Mouse (Mus musculus): ENCODE results near the gene Zbtb34. TPM values are rescaled to one million over a fixed set of nuclear protein-coding genes. Genes with fewer than 3 reads are reported as not detected.

The Zbtb34 gene
- 9.6 and 10.8 TPM in 2 replicates for polyA plus RNA-seq (2014; fragmentation: Nextera tagmentation; extraction: Ambion mirVana)

- TF ChIP-seq CTCF (IDR thresholded peaks at IDR 0.05; ENCODE audit: low read depth) = peak; percentile 90
- peak within 1 kb of the TSS; percentile 76 for H3K27ac ChIP-seq (ENCODE audit: low read depth)
- ATAC-seq (ENCODE audit: insufficient read depth) (peak; percentile 74), DNase-seq (peak; percentile 80)
- peak within 1 kb of the TSS; percentile 90 for H3K4me2 ChIP-seq
- no peaks in the 10 kb centered on the region for H3K9me3 ChIP-seq (ENCODE audit: low read depth, low read length)
- H3K4me1 ChIP-seq (ENCODE audit: insufficient read depth) = peaks cover 8% of the 10 kb centered on the region; the same call in 1 of the 2 replicates
- peak within 1 kb of the TSS; percentile 98 for H3K4me3 ChIP-seq (ENCODE audit: low read depth, low read length)
- H3K27me3 ChIP-seq (ENCODE audit: insufficient read depth, low read length) = no peaks in the 10 kb centered on the region
- peaks cover 15% of the 10 kb centered on the region; the same call in 1 of the 2 replicates for H3K36me3 ChIP-seq (ENCODE audit: insufficient read depth)
- peak within 1 kb of the TSS; percentile 92 for H3K9ac ChIP-seq
- under 1% methylated on average over 65 of the region's 102 CpGs for WGBS
Observed at GRCm38 (mm10) chr2:33430771-33431699, at the start of gene Zbtb34. TSS of gene Zbtb34 (minus strand) at chr2:33431324.

- no peak overlapping the region for H3K9ac ChIP-seq
- WGBS = 82% methylated on average over 10 of the region's 10 CpGs
- H3K36me3 ChIP-seq (ENCODE audit: insufficient read depth) = no peaks in the 10 kb centered on the region
- H3K27me3 ChIP-seq (ENCODE audit: insufficient read depth, low read length) = no peaks in the 10 kb centered on the region
- H3K27ac ChIP-seq (ENCODE audit: low read depth) = no peak overlapping the region
- H3K4me3 ChIP-seq (ENCODE audit: low read depth, low read length) = no peak overlapping the region
- ATAC-seq (ENCODE audit: insufficient read depth) (no peak), DNase-seq (no peak)
- H3K9me3 ChIP-seq (ENCODE audit: low read depth, low read length) = no peaks in the 10 kb centered on the region
- no peaks in the 10 kb centered on the region for H3K4me1 ChIP-seq (ENCODE audit: insufficient read depth)
- TF ChIP-seq CTCF (IDR thresholded peaks at IDR 0.05; ENCODE audit: low read depth) = no peak
- H3K4me2 ChIP-seq = no peak overlapping the region
Observed at GRCm38 (mm10) chr2:33477961-33478755, 47.0 kb upstream of the Zbtb34 start.

GRCm38 (mm10) chr2:33475961-33476360 lies 44.8 kb upstream of the Zbtb34 start:
- no peak overlapping the region for H3K4me3 ChIP-seq (ENCODE audit: low read depth, low read length)
- no peak for ATAC-seq (ENCODE audit: insufficient read depth)
- H3K9ac ChIP-seq = no peak overlapping the region
- no peak overlapping the region for H3K4me2 ChIP-seq
- no peaks in the 10 kb centered on the region for H3K4me1 ChIP-seq (ENCODE audit: insufficient read depth)
- no peak for TF ChIP-seq CTCF (IDR thresholded peaks at IDR 0.05; ENCODE audit: low read depth)
- DNase-seq = peak; percentile 78
- no peak overlapping the region for H3K27ac ChIP-seq (ENCODE audit: low read depth)
- H3K27me3 ChIP-seq (ENCODE audit: insufficient read depth, low read length) = no peaks in the 10 kb centered on the region
- H3K36me3 ChIP-seq (ENCODE audit: insufficient read depth) = no peaks in the 10 kb centered on the region
- no peaks in the 10 kb centered on the region for H3K9me3 ChIP-seq (ENCODE audit: low read depth, low read length)

- no peaks in the 10 kb centered on the region for H3K9me3 ChIP-seq (ENCODE audit: low read depth, low read length)
- TF ChIP-seq CTCF (IDR thresholded peaks at IDR 0.05; ENCODE audit: low read depth) = no peak
- ATAC-seq (ENCODE audit: insufficient read depth) = peak; percentile 96
- peak within 1 kb of the TSS; percentile 30; the same call in 1 of the 2 replicates for H3K27ac ChIP-seq (ENCODE audit: low read depth)
- H3K36me3 ChIP-seq (ENCODE audit: insufficient read depth) = peaks cover 10% of the 10 kb centered on the region; the same call in 1 of the 2 replicates
- H3K4me3 ChIP-seq (ENCODE audit: low read depth, low read length) = peak within 1 kb of the TSS; percentile 95
- peak; percentile 99 for DNase-seq
- H3K4me2 ChIP-seq = peak within 1 kb of the TSS; percentile 66
- H3K9ac ChIP-seq = peak within 1 kb of the TSS; percentile 91
- peaks cover 7% of the 10 kb centered on the region for H3K4me1 ChIP-seq (ENCODE audit: insufficient read depth)
- no peaks in the 10 kb centered on the region for H3K27me3 ChIP-seq (ENCODE audit: insufficient read depth, low read length)
- 3% methylated on average over 35 of the region's 36 CpGs for WGBS
Observed at GRCm38 (mm10) chr2:33468466-33469097, 37.5 kb upstream of the Zbtb34 start, which contains the start of gene Zbtb43. TSS of gene Zbtb43 (minus strand) at chr2:33468559.

- H3K27ac ChIP-seq (ENCODE audit: low read depth) = peak overlapping the region; percentile 30; the same call in 1 of the 2 replicates
- H3K9ac ChIP-seq = peak overlapping the region; percentile 91
- no peaks in the 10 kb centered on the region for H3K9me3 ChIP-seq (ENCODE audit: low read depth, low read length)
- no peak; the same call in 1 of the 2 replicates for ATAC-seq (ENCODE audit: insufficient read depth)
- H3K4me2 ChIP-seq = peak overlapping the region; percentile 66
- no peaks in the 10 kb centered on the region for H3K27me3 ChIP-seq (ENCODE audit: insufficient read depth, low read length)
- TF ChIP-seq CTCF (IDR thresholded peaks at IDR 0.05; ENCODE audit: low read depth) = no peak
- WGBS = 4% methylated on average over 56 of the region's 57 CpGs
- H3K4me1 ChIP-seq (ENCODE audit: insufficient read depth) = peaks cover 7% of the 10 kb centered on the region
- peak; percentile 13 for DNase-seq
- H3K36me3 ChIP-seq (ENCODE audit: insufficient read depth) = peaks cover 10% of the 10 kb centered on the region; the same call in 1 of the 2 replicates
- peak overlapping the region; percentile 95 for H3K4me3 ChIP-seq (ENCODE audit: low read depth, low read length)
Observed at GRCm38 (mm10) chr2:33467546-33468465, 36.7 kb upstream of the Zbtb34 start.

- Histone ChIP-seq H3K27ac (ENCODE audit: low read depth) (no peak overlapping the region), H3K36me3 (ENCODE audit: insufficient read depth) (peaks cover 25% of the 10 kb centered on the region), H3K4me1 (ENCODE audit: insufficient read depth) (peaks cover 7% of the 10 kb centered on the region), H3K9ac (no peak overlapping the region), H3K9me3 (ENCODE audit: low read depth, low read length) (no peaks in the 10 kb centered on the region), H3K4me3 (ENCODE audit: low read depth, low read length) (no peak overlapping the region), H3K4me2 (no peak overlapping the region), H3K27me3 (ENCODE audit: insufficient read depth, low read length) (no peaks in the 10 kb centered on the region)
- WGBS = 61% methylated on average over 4 of the region's 4 CpGs
- ATAC-seq (ENCODE audit: insufficient read depth) = no peak
- DNase-seq = peak; percentile 15
- no peak for TF ChIP-seq CTCF (IDR thresholded peaks at IDR 0.05; ENCODE audit: low read depth)
Observed at GRCm38 (mm10) chr2:33465966-33466365, 34.8 kb upstream of the Zbtb34 start.
